Mouse (Mus musculus) testis, adult 2 months (tissue): ENCODE measurements around the gene Txlng.

ENCODE experiments used
- CTCF ChIP-seq: fragments of 200-500 bp; IDR thresholded peaks from 2 replicates; pipeline ENCODE4 v1.5.1; 2012; ENCODE audit warnings: low read depth, mild to moderate bottlenecking, inconsistent platforms, low read length, moderate library complexity; ENCODE audit not compliant: control insufficient read depth, insufficient read depth, insufficient replicate concordance
- POLR2A ChIP-seq: fragments of 200-500 bp; IDR thresholded peaks from 2 replicates; pipeline ENCODE4 v1.6.1; 2012; ENCODE audit warnings: low read depth, mild to moderate bottlenecking, inconsistent platforms, low read length, moderate library complexity; ENCODE audit not compliant: control insufficient read depth

DNA sequence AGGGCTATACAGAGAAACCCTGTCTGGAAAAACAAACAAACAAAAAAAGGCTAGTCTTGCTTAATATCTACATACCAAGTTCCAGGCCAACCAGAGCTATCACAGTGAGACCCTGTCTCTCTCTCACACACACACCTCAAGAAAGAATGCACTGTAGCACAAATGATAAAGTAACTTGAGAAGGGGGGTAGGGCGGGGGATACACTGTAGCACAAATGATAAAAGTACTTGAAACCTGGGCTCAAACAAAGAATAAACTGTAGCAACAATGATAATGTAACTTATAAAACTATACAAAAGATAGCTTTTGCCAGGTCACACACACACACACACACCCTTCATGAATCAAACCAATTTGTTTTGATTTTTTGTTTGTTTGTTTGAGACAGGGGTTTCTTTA lies 2.3 kb upstream of the Txlng start:
- no peak for TF ChIP-seq CTCF
- no peak for TF ChIP-seq POLR2A
